Mouse (Mus musculus): ENCODE measurements around the gene Rab40c.

Gene Rab40c

DNA sequence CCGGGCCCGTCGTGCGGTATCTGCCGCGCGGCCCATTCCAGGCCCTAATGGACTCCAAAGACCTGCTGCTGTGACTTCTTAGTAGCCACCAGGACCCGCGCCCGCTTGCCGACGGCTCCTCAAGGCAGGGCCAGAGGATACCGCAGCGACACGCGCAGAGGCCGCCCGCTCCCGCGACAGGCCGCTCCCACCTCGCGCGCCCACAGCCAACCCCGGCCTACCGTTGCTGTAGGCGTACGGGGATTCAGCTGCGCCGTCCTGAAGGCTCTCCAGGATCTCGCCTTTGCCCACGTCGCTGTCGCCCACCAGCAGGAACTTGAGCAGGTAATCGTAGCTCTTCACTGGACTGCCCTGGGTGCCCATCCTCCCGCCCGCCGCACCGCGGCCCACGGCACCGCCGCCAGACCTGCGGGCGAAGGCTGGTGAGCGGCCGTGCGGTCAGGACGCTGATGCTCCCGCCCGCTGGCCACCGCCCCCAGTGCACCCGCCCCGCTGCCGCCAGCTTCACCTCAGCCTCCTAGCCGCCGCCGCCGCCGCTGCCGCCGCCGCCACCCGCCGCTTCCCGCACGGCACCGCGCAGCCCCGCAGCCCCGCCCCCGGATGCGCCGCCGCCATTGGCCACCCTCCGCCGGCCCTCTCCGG is at the start of gene Rab40c:
TSS of gene Rab40c (minus strand) at position 584 of the 642 bp plus-strand sequence.
- peak; percentile 53 for DNase-seq (ENCODE audit: low read depth)

DNA sequence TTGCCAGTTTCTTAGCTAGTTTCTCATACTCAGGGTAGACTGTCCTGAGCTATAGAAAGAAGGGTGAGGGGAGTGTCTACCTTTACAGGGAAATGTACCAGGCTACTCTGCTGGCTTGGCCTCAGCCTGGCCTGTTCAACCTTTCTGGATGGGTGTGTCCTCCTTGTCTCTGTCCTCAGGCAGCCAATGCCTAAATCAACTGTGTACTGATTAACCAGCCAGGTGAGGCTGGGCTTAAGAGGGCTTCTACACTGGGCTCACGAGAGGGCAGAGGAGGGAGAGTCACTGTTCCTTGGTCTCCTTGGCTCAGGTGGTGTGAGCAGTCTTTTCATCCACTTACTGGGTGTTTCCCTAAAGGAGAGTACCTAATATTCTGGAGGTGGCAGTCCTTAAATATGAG is 48.6 kb upstream of the Rab40c start:
- no peak for DNase-seq (ENCODE audit: low read depth)

DNA sequence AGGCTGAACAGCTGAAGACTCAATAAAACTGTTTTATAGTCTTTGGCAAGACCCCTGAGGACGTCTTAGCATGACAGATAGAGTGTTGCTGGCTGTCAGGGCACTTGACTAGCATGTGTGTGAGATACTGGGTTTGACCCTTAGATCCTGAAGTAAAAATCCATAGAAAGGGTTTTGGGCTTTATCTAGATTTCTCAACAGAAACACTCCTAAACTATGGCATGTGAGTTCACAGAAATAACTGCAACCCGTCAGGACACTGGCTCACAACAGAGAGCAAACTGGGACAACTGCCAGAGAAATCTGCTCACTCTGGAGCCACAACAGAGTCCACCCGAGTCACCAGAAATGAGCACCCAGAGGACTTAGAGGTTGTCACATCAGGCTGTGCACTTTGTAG is 48.1 kb upstream of the Rab40c start:
- no peak for DNase-seq (ENCODE audit: low read depth)

DNA sequence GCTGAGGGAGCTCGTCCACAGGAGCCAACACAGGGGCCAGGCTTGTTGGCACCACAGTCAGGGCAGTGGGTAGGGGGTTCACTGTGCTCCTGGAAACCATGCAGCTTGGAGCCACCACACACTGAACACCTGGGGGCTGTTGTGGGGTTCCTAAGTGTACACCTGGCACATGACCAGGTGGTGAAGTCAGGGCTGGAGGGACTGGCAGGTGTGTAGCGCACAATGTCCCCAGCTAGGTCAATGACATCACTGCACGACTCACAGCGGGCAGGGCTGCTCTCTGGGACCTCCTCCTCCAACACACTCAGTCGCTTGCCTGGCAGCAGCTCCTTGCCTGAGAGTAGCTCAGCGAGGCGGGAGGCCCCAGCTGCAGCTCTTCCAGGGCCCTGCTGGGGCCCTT is 44.7 kb upstream of the Rab40c start:
- no peak for DNase-seq (ENCODE audit: low read depth)

DNA sequence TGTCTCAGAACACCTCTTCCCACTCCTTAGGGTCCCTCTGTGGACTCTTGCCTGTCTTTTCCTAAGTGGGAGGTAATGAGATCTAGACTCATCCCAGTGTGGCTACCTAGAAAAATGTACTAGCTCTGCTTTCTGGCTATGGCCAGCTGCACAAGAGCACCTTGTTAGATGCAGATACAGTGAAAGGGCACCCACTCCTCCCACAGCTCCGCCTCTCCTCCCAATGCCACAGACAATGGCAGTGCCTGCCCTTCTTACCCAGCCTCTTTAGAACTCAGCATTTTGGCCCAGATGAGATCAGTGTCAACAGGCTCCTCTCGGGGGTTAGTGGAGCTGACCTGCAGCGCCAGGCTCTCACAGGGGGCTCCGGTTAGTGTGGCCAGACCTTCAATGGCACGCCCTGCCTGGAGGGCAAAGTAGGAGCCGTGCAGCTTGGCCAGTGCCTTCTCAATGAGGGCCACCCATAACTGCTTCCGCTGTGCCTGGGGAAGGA is 42.9 kb upstream of the Rab40c start:
- DNase-seq (ENCODE audit: low read depth), result no peak

DNA sequence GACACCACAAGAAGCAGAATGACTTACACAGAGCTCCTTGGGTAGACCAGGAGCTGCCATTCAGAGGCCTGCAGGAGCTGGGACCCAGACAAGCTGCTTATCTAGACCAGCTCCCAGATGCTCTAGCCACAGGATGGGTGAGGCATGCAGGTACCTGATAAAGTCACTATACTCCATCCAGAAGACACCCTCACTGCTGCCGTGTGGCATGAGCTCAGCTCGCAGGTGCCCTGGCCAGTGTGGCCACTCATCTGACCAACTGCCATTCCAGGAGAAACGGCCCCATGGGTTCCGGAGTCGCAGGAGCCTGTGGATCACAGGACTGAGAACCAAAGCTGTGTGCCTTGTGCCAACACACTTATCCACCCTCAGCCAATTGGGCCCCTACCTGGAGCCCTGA is 42.0 kb upstream of the Rab40c start:
- DNase-seq (ENCODE audit: low read depth), result peak; percentile 77

DNA sequence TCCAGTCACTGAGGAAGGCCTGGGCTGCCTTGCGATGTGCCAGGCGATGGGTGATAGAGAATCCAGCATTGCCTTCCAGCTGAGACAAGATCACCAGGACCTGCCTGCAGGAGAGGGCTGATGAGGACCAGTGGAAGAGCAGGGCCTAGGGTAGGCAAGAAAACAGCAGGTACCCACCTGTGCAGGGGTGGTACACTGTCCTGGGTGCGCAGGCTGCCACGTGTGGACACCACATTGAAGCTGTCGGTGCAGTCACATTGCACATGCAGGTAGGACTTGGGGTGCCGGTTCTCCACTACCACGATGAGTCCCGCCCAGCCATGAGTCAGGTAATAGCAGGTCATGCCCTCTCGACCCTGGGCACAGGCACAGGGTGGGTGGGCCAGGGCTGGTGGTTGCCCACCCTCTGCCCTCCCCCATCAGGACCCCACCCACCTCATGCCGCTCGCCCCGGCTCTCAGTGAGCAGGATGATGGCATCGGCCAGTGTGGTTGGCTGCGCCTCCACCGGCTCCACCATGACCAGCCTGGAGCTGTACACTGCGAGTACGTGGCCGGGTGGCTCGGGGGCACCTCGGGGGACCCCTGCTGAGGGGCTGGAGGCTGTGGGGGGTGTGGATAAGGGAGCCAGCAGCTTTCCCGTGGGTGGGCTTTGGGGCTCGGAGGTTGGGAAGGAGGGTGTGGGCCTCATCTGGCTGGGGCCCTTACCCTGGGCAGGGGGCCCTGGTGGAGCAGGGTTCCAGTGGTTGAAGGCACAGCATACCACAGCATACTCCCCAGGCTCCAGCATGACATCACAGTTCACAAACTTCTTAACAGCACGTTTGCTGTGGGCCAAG is 40.3 kb upstream of the Rab40c start:
- no peak for DNase-seq (ENCODE audit: low read depth)

DNA sequence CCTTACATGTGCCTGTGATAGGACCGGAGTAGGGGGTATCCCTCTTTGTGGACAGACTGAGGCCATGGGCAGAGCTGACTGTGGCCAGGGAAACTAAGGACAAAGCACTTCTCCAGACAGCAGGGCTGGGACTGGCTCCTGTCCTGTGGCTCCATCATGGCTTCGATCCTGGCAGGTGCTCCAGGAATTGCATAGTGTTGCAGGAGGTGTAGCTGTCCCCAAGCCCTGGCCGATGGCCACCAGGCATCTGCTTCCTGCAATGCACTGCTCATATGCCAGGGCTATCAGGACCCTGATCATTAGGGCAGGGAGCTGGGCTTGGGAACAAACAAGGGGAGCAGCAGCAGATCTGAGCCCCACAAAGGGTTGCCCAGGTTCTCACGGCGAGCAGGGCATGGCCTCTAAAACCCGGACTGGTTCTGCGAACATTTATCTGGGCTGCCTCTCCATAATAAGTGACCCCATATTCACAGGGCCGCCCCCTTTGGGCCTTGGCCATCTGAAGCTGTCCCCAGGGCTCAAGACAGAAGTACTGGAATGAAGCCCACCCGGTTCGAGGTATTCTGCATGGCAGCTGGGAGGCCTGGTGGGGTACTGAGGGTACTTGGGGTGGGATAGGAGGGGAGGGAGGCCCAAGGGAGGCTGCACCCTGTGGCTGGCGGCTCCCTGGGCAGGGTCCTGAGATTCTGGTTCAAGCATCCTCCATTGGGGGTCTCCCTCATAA is 39.4 kb upstream of the Rab40c start:
- DNase-seq (ENCODE audit: low read depth), result no peak

DNA sequence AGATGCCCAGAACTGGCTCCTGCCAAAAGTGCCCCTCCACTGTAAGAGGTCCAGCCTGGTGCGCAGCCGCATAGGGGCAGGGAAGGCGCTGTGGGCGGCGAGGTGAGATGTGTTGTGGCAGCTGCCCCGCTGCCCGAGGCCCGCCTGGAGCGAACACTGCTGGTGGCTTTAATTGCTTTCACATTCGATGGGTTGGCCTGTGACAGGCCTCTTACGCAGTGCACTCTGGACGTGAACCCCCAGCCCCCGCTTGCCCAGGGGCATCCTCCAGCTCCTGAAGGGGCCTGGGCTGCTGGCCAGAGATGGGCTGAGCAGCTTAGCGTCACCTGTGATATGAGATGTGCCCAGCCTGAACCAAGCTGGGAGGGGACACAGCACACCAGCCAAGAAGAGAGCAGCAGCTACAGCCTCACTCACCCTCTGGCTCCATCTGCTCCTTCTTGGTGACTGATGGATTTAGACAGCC is 38.1 kb upstream of the Rab40c start:
- no peak for DNase-seq (ENCODE audit: low read depth)

DNA sequence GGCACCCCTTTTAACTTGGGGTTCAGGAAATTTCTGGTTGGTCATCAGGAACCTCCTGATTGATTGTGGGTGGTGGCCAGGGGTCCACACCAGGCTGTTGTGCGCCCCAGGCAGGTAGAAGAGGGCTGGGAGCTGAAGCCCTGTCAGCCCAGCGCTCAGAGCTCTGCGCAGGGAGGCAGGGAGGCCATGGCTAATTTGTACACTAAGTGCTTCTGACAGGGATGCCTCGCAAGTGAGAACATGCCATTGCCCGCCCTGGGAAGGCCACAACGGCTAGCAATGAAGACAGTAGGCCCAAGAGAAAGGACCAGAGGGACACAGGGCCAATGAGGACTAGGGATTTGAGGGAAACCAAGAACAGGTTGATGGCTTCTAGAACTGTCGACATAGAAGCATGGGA is 37.1 kb upstream of the Rab40c start:
- DNase-seq (ENCODE audit: low read depth), result no peak

DNA sequence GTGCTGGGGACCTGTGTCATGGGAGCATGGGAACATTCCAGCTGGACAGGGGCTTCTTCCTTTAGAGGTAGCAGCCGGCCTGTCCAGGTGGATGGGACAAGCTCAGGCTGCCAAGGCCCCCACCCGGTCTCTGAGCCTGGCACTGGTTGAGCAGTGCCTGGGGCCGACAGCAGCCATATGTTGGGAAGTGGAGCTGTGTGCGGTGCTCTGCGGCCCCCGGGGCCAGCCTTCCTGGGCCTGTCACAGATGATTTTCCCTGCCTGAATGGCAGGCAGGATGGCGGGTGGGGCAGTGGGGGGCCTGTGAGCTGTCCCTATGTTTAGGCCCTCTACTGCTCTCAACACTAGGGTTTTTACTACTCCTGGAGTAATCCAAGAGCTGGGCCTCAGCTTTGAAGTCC is 36.7 kb upstream of the Rab40c start:
- DNase-seq (ENCODE audit: low read depth), result no peak

DNA sequence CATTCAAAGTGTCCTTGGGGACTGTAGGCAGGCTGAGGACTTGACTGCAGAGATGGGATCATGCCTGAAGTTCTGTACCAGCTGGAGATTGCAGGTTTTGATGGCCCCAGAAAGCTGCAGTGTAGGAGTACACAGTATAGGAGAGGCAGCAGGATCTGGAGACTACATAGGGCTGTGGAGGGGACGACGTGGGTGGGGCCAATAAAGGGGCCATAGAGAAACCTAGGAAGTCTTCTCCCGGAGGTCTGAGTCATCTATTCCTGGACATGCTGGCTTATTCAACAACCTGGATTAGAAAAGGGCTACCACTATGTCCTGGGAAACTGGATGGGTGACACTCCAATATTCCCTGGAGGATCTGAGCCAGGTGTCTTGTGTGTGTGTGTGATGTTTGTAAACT is 36.2 kb upstream of the Rab40c start:
- DNase-seq (ENCODE audit: low read depth), result no peak

DNA sequence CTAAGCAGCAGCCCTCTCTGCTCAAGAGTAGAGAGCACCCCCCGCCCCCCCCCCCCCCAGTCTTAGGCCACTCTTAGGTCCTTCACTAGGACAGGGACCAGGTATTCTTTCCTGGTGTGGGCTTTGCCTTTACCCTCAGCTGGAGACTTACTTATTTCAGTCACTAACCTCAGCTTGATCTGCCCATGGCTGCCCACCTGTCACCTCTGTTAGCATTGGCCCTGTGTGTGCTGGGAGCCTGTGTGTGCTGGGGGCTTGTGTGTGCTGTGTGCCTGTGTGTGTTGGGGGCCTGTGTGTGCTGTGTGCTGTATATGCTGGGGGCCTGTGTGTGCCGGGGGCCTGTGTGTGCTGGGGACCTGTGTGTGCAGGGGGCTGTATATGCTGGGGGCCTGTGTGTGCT is 35.1 kb upstream of the Rab40c start:
- no peak for DNase-seq (ENCODE audit: low read depth)

DNA sequence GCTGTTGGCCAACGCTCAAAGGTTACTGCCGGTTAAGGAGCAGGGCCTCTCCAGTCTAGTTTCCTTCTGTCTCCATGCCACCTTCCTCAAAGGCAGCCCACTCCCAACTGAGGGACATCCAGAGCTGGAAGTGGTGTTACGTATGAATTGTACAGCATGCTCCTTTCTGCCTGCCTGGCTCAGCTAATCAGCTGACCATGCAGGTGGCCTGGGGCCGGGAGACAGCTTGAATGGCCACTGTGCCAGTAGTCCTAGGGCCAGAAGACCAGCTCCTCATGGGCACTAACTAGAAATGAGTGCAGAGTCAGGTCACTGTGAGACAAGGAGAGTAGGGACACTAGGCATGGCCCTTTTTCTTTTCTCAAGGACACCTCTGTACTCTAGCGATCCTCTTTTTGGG is 33.6 kb upstream of the Rab40c start:
- no peak for DNase-seq (ENCODE audit: low read depth)

DNA sequence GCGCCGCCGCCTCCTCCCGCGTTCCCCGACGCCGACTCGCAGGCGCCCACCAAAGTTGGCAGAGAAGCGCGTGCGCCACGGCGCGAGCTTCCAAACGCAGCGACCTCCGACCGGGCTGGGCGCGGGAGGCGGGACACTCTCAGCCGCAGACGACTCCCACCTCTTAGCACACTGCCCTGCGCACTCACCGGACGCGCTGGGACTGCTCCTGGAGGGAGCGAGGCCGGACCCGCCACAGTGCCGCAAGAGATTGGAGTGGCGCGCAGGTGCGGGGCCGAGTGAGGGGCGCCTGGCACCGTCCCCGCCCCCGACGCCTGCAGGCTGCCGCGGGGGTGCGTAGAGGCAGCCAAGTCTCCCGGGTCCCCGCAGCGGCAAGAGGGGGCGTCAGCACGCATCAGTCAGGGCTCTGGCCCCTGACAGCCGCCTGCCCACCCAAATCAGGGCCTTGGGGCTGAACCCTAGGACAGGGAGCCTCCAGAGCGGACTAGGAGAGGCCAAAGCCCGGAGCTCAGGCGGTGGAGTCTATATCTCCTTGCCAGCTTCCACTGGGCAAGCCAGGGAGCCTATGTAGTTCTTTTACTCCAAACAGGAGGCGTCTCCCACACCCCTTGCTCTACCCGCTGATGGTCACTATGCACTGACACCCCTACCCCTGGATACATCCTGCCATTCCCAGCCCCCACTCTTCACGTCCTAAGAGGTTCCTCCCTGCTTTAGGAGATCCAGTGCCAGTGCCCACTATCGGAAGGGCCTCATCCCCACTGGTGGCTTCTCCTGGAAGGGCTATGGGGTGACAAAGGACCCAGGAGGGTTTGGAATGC is 32.5 kb upstream of the Rab40c start, which contains the start of gene A930017K11Rik:
TSS of gene A930017K11Rik (minus strand) at position 763 of the 821 bp plus-strand sequence.
- no peak for DNase-seq (ENCODE audit: low read depth)

DNA sequence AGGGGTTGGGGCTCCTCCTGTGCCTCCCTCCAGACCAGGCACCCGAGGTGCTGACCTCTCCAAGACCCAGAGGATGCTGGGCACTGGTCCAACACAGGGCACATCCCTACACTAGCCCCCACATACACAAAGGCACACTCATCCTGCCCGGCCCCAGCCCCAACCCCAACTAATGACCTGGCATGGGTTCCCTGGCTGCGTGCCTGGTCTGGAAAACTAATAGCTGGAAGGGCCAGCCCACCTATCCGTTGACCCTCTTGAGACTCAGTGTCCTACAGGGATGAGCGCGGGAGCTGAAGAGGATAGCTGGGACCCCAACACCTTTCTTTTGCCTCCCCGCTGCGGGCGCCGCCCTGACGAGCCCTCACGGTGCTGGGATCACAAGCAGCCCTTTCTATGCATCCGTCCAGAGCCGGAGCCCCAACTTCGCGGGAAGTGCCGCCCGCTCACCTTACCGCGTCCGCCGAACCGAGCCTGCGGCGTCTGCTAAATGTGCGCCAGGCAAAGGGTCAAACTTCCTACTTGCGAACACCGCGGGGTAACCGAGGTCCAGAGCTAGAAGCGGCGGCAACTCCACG is 31.8 kb upstream of the Rab40c start:
- DNase-seq (ENCODE audit: low read depth), result no peak

DNA sequence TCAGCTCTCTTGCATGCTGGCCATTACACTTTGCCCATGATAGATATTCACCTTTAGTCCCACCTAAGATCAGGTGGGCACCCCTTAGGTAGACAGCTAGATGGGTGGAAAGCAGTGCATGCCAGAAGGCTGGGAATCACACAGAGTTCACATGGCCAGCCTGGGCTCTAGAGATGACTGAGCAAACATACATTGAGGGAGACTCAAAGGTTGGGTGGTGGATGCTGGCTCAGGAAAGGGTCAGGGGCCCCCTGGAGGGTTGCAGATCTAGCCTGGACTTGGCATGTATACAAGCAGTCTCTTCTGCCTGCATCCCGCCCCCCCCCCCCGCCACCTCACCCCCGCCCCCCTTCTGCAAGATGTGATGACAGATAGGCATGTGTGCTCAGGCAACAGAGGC is 31.2 kb upstream of the Rab40c start:
- no peak for DNase-seq (ENCODE audit: low read depth)

DNA sequence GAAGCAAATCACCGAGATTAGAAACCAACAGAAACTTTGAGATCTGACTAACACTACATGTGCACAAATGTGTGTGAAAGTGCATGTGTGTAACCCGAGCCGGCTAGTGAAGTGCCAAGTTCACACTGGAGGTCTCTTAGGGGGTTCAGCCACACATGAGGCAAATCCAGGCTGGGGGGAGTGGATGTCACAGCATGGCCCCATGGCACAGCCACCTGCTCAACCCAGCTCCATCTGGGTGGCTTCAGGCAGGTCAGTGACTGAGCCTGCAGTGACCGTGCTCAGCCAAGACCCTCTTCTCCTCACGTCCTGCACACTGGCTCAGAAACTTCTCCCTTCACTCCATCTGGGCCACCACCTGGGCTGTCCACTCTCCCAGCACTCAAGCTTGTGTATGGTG is 30.5 kb upstream of the Rab40c start:
- no peak for DNase-seq (ENCODE audit: low read depth)

DNA sequence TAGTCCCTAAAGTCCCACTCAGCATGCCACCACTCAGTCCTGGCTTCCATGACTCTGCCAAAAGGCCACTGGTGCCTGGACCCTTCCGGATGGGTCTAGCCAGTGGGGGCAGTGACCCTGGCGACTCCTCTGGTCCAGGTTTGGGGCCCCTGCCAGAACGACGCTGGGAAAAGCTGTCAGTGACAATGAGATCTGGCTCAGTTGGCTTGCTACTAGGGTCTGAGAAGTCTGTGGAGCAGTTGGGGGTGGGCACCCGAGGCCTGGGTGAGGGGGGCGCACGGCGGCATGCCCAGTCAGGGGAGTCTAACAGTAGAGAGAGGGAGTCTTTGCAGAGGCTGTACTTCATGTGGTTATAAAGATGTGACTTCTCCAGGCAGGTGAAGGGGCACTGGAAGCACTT is 28.5 kb upstream of the Rab40c start:
- no peak for DNase-seq (ENCODE audit: low read depth)

DNA sequence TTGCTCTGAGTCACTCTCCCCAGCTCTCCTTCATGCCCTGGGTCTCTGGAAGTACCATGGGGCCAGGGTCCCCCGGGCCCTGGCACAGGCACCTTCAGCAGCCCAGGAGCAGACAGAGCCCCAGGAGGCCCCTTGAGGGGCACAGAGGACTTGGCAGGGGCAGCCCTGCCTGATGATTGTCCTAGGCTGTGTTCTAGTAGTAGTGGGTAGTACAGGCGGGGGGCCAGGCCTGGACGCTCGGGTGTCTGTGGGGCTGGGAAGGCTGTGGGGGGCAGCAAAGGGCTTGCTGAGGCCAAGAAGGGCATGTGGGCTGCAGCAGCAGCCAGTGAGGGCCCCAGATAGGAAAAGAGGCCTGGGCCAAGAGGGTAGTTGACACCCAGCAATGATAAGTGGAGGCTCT is 28.0 kb upstream of the Rab40c start:
- DNase-seq (ENCODE audit: low read depth), result no peak

DNA sequence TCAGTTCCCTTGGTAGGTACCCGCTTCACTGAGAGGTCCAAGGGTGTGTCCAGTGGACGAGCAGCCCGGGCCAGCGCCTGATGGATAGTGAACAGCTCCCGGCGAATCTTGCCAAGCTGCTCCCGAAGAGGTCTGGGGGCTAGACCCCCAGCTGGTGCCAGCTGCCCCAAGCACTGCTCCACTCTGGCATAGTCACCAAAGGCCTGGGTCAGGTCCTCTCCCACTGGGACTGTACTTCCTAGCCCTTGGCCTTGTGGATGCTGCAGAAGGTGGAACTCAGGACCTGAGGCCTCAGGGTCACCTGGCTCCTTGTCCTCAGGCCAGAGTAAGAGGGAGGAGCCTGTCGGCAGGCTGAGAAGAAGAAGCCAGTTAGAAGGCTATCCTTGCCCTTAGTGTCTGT is 27.4 kb upstream of the Rab40c start:
- DNase-seq (ENCODE audit: low read depth), result no peak

All from c-Kit-positive CD71-positive TER-119-negative erythroid progenitor cells, embryonic 14.5 days (primary cell).